ENCODE assay signal across 9 mouse cellular contexts in the genomic region with DNA sequence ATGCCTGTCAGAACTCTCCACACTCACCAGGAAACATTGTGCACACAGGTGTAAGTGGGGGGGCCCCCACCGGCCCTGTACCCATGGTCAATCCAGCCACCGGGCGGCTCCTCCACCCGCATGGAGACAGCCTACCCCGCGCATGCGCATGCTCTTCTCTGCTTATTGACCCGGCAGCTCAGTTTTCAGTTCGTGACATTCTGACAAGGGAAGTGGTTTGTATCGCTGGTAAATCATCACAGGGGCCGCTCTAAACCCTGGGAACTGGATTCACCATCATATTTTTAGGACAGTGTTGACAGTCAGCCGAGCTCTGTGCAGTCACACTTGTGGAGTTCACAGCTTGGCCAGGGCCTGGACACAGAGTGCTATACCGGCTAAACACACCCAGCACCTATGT. TPM values are rescaled to one million over a fixed set of nuclear protein-coding genes. Genes with fewer than 3 reads are reported as not detected.
DNase-seq lines count a peak whose midpoint lies in the region; TF ChIP-seq lines count a peak whose summit lies in the region.
"Had no signal": no experiment of that assay in that cellular context is flagged by ENCODE, and none has a peak within 500 bp of the region (broad histone marks: within the 10 kb centered on the region; RNA-seq: fewer than 3 reads in every experiment).

No protein-coding gene starts in this region.

- no peaks in the 10 kb centered on the region for H3K36me3 ChIP-seq in macrophage (ENCODE audit: inconsistent target)
- H3K36me3 ChIP-seq: neural tube, embryonic 13.5 days had no signal

- H3K4me3 ChIP-seq in bone marrow macrophage, adult 2 months (ENCODE audit: insufficient read depth, low read length): peak overlapping the region; percentile 55
- no peak overlapping the region; the same call in 1 of the 2 replicates for H3K4me3 ChIP-seq in macrophage (ENCODE audit: inconsistent target)
- H3K4me3 ChIP-seq: neural tube, embryonic 13.5 days had no signal

- H3K27ac ChIP-seq in bone marrow macrophage, adult 2 months (ENCODE audit: insufficient read depth, low read depth, low read length): peak overlapping the region; percentile 28; the same call in 1 of the 2 replicates
- H3K27ac ChIP-seq in macrophage: peak overlapping the region; percentile 4; the same call in 1 of the 2 replicates
- H3K27ac ChIP-seq: neural tube, embryonic 13.5 days had no signal

- no peak for TF ChIP-seq POLR2A in bone marrow macrophage, adult 2 months (IDR thresholded peaks at IDR 0.05; ENCODE audit: borderline replicate concordance, low read depth, low read length)

- DNase-seq in CD4-positive, CD25-positive, alpha-beta regulatory T cell, adult 2 months (ENCODE audit: low read depth, low spot score): peak; percentile 91
- DNase-seq in heart, adult 9 months (ENCODE audit: low spot score in 2 of 2): peak; percentile 79
- DNase-seq in kidney, postnatal 10 days: peak; percentile 84
- DNase-seq in thymus, postnatal 0 days (ENCODE audit: low spot score): peak; percentile 92
- DNase-seq in right cerebral cortex, postnatal 25 days: no peak
- no peak for DNase-seq in left cerebral cortex, adult 11 months (ENCODE audit: low spot score)

- peaks cover 22% of the 10 kb centered on the region for H3K4me1 ChIP-seq in bone marrow macrophage, adult 2 months (ENCODE audit: control insufficient read depth, insufficient read depth, low read length)

- peaks cover 100% of the 10 kb centered on the region for H3K79me2 ChIP-seq in macrophage (ENCODE audit: inconsistent target)

- TF ChIP-seq CTCF in bone marrow macrophage, adult 2 months (IDR thresholded peaks at IDR 0.05; ENCODE audit: low read depth, low read length): no peak

- WGBS in macrophage (ENCODE audit: missing documents): 3% methylated on average over 13 of the region's 13 CpGs

RNA-seq across cellular contexts. Expression of gene Stat5b, which starts 36.0 kb away (rescaled TPM):
- 30.8 and 30.9 TPM in 2 replicates for polyA plus RNA-seq in bone marrow macrophage, adult 2 months (2012; ENCODE audit: insufficient read depth, insufficient read length, missing spikeins)
- 100 to 1,000 TPM in 1 of 26 experiments, 10 to 100 TPM in 23, 1 to 10 TPM in 2; 8.0 to 116 (median 45.6) TPM for total RNA-seq in macrophage (2018; cell fraction: chromatin; rRNA removed)
- 10 to 100 TPM; 22.3 to 36.6 (median 31.5) TPM for total RNA-seq in macrophage (2018; cell fraction: cytosol; rRNA removed)
- 100 to 1,000 TPM in 1 of 26 experiments, 10 to 100 TPM in 25; 16.1 to 112 (median 42.3) TPM for total RNA-seq in macrophage (2018; cell fraction: nucleus; rRNA removed)
- polyA plus RNA-seq in macrophage (2018): 16.7 to 27.2 TPM (median 18.9 TPM) in 3 replicates
- polyA plus RNA-seq in thymus, postnatal 0 days (2015; fragmentation: Nextera tagmentation; extraction: Ambion mirVana): 99.6 and 105 TPM in 2 replicates

RNA-seq across cellular contexts. Expression of gene Ghdc, which starts 43.7 kb away (rescaled TPM):
- 12.0 and 15.6 TPM in 2 replicates for polyA plus RNA-seq in bone marrow macrophage, adult 2 months (2012; ENCODE audit: insufficient read depth, insufficient read length, missing spikeins)
- 10 to 100 TPM in 11 of 26 experiments, 1 to 10 TPM in 15; 3.3 to 17.7 (median 9.5) TPM for total RNA-seq in macrophage (2018; cell fraction: chromatin; rRNA removed)
- 10 to 100 TPM in 23 of 26 experiments, 1 to 10 TPM in 3; 8.5 to 21.4 (median 15.2) TPM for total RNA-seq in macrophage (2018; cell fraction: cytosol; rRNA removed)
- 10 to 100 TPM in 25 of 26 experiments, 1 to 10 TPM in 1; 9.6 to 23.7 (median 13.5) TPM for total RNA-seq in macrophage (2018; cell fraction: nucleus; rRNA removed)
- polyA plus RNA-seq in macrophage (2018): 11.6 to 15.9 TPM (median 14.3 TPM) in 3 replicates
- 2.4 and 2.7 TPM in 2 replicates for polyA plus RNA-seq in thymus, postnatal 0 days (2015; fragmentation: Nextera tagmentation; extraction: Ambion mirVana)

RNA-seq across cellular contexts. Expression of gene Stat5a, which starts 44.7 kb away (rescaled TPM):
- polyA plus RNA-seq in bone marrow macrophage, adult 2 months (2012; ENCODE audit: insufficient read depth, insufficient read length, missing spikeins): 16.3 and 20.7 TPM in 2 replicates
- total RNA-seq in macrophage (2018; cell fraction: chromatin; rRNA removed): 1,000 to 10,000 TPM in 2 of 26 experiments, 100 to 1,000 TPM in 7, 10 to 100 TPM in 17; 28.9 to 1,361 (median 47.6) TPM
- 100 to 1,000 TPM in 1 of 26 experiments, 10 to 100 TPM in 25; 12.5 to 173 (median 17.3) TPM for total RNA-seq in macrophage (2018; cell fraction: cytosol; rRNA removed)
- 1,000 to 10,000 TPM in 1 of 26 experiments, 100 to 1,000 TPM in 6, 10 to 100 TPM in 19; 14.8 to 1,212 (median 34.7) TPM for total RNA-seq in macrophage (2018; cell fraction: nucleus; rRNA removed)
- polyA plus RNA-seq in macrophage (2018): 10.0 to 16.3 TPM (median 11.7 TPM) in 3 replicates
- 61.2 and 62.7 TPM in 2 replicates for polyA plus RNA-seq in thymus, postnatal 0 days (2015; fragmentation: Nextera tagmentation; extraction: Ambion mirVana)

RNA-seq across cellular contexts. Expression of gene Hcrt, which starts 51.8 kb away (rescaled TPM):
- not detected in 2 replicates for polyA plus RNA-seq in bone marrow macrophage, adult 2 months (2012; ENCODE audit: insufficient read depth, insufficient read length, missing spikeins)
- total RNA-seq in macrophage (2018; cell fraction: chromatin; rRNA removed): not detected
- total RNA-seq in macrophage (2018; cell fraction: cytosol; rRNA removed): not detected
- not detected for total RNA-seq in macrophage (2018; cell fraction: nucleus; rRNA removed)
- polyA plus RNA-seq in macrophage (2018): not detected in 3 replicates
- polyA plus RNA-seq in thymus, postnatal 0 days (2015; fragmentation: Nextera tagmentation; extraction: Ambion mirVana): 0.34 and 0.54 TPM in 2 replicates
- polyA plus RNA-seq: neural tube, embryonic 13.5 days had no signal

RNA-seq across cellular contexts. Expression of gene Kcnh4, which starts 54.8 kb away (rescaled TPM):
- not detected in 2 replicates for polyA plus RNA-seq in bone marrow macrophage, adult 2 months (2012; ENCODE audit: insufficient read depth, insufficient read length, missing spikeins)
- total RNA-seq in macrophage (2018; cell fraction: chromatin; rRNA removed): 1 to 10 TPM in 3 of 26 experiments, under 1 TPM in 18, not detected in 5; 0.18 to 3.5 (median 0.32) TPM
- under 1 TPM in 14 of 26 experiments, not detected in 12; 0.03 to 0.52 (median 0.06) TPM for total RNA-seq in macrophage (2018; cell fraction: cytosol; rRNA removed)
- 1 to 10 TPM in 3 of 26 experiments, under 1 TPM in 12, not detected in 11; 0.10 to 2.2 (median 0.30) TPM for total RNA-seq in macrophage (2018; cell fraction: nucleus; rRNA removed)
- polyA plus RNA-seq in macrophage (2018): not detected in 3 replicates
- 0.03 TPM in 1 of 2 replicates, not detected in the other for polyA plus RNA-seq in thymus, postnatal 0 days (2015; fragmentation: Nextera tagmentation; extraction: Ambion mirVana)

Comparison
In these comparisons a context has a peak if more than half of its experiments do, and no peak if none do; other contexts are left out.
1. DNase-seq: peak in CD4-positive, CD25-positive, alpha-beta regulatory T cell, adult 2 months (single experiment), heart, adult 9 months (2 of 2), kidney, postnatal 10 days (single experiment) and thymus, postnatal 0 days (single experiment); none in right cerebral cortex, postnatal 25 days (single experiment) and left cerebral cortex, adult 11 months (single experiment).